Mouse (Mus musculus) embryonic fibroblast, embryonic 13.5 days (primary cell): ENCODE results near the gene Med26.

Source experiments
- CTCF ChIP-seq: IDR thresholded peaks from 2 replicates; pipeline ENCODE4 v1.5.1; 2011; ENCODE audit warnings: mild to moderate bottlenecking, control low read depth, low read length, moderate library complexity, borderline replicate concordance; ENCODE audit not compliant: insufficient read depth
- POLR2A ChIP-seq: IDR thresholded peaks from 2 replicates; pipeline ENCODE4 v1.6.1; 2011; ENCODE audit warnings: low read depth, mild to moderate bottlenecking, control low read depth, low read length, moderate library complexity

DNA sequence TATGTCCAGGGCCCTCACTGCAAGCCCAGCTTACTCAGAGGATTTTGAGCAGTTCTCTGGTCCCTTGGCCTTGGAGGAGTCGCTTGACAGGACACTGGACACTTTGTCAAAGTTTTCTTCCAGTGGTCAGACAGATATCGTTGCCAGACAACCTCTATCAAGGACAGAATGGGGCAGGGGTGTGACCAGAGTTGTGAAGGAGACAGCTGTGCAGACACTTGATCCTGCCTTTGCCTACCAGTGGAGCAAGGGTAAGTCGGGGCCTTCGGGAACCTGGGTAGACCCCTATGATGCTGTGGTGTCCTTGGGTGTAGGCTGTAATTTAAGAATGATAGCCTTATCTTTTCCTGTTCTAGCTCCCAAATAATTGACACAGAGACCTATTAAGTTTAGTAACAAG is 92.8 kb downstream of the Med26 start:
- TF ChIP-seq CTCF: no peak
- TF ChIP-seq POLR2A: no peak
